Mouse (Mus musculus) kidney, postnatal 0 days (tissue): ENCODE results near the gene Tmem210. TPM values are rescaled to one million over a fixed set of nuclear protein-coding genes. Genes with fewer than 3 reads are reported as not detected.
A peak's percentile ranks its signal among the peaks of the same experiment; 100 is the strongest.

ENCODE experiments used
- ATAC-seq: fragments of 200-750 bp; cut with Nextera tagmentation; replicated peaks from 2 replicates; pipeline ENCODE4 v1.8.0; 2017; ENCODE audit warnings: low read depth, moderate number of reproducible peaks, moderate TSS enrichment, moderate library complexity; ENCODE audit not compliant: low FRiP score
- DNase-seq: peaks from one replicate; pipeline ENCODE4 v3.0.0-alpha.2; 2016; ENCODE audit warnings: low spot score
- H3K27ac ChIP-seq: fragments of 300-500 bp; sonication (generic); 2 replicates; pipeline ENCODE4 v1.5.1; 2014; ENCODE audit warnings: mild to moderate bottlenecking
- H3K27me3 ChIP-seq: fragments of 300-500 bp; sonication (generic); 2 replicates; pipeline ENCODE4 v1.6.1; 2014; ENCODE audit warnings: low read length, mixed read lengths; ENCODE audit not compliant: insufficient read depth
- H3K36me3 ChIP-seq: fragments of 300-500 bp; sonication (generic); 2 replicates; pipeline ENCODE4 v1.6.1; 2014; ENCODE audit warnings: low read length, mixed read lengths; ENCODE audit not compliant: insufficient read depth
- H3K4me1 ChIP-seq: fragments of 300-500 bp; sonication (generic); replicated peaks from 2 replicates; pipeline ENCODE4 v1.6.1; 2014; ENCODE audit warnings: antibody characterized with exemption, low read length, mixed read lengths; ENCODE audit not compliant: insufficient read depth
- H3K4me2 ChIP-seq: fragments of 300-500 bp; sonication (generic); 2 replicates; pipeline ENCODE4 v1.6.1; 2014; ENCODE audit warnings: mild to moderate bottlenecking, low read length, moderate library complexity, mixed read lengths
- H3K4me3 ChIP-seq: fragments of 300-500 bp; sonication (generic); replicated peaks from 2 replicates; pipeline ENCODE4 v1.5.1; 2014; ENCODE audit warnings: low read depth, low read length
- H3K9ac ChIP-seq: fragments of 300-500 bp; sonication (generic); 2 replicates; pipeline ENCODE4 v1.6.1; 2014; ENCODE audit warnings: low read depth, low read length
- H3K9me3 ChIP-seq: fragments of 300-500 bp; sonication (generic); replicated peaks from 2 replicates; pipeline ENCODE4 v1.6.1; 2016; ENCODE audit warnings: low read length, inconsistent platforms, mixed read lengths
- CTCF ChIP-seq: IDR thresholded peaks from 2 replicates; pipeline ENCODE4 v1.5.1; 2016; ENCODE audit warnings: antibody characterized with exemption, low read depth, mild to moderate bottlenecking, moderate library complexity
- WGBS: fragments of 180-500 bp; shearing (Covaris S2); extraction: QIAGEN DNeasy Blood & Tissue Kit; methylation state at CpG from one replicate; pipeline ENCODE4 v1.1.7; 2014; 5-methylcytosine and 5-hydroxymethylcytosine counted together
- polyA plus RNA-seq: library from polyadenylated mRNA; unstranded; fragments of >200 nt; fragmentation: Nextera tagmentation; extraction: Ambion mirVana; gene quantifications from 2 replicates; pipeline ENCODE4 v1.2.1, GENCODE M21; 2015

Gene Tmem210
- polyA plus RNA-seq, 1 experiment from 2014 or later, result not detected

DNA sequence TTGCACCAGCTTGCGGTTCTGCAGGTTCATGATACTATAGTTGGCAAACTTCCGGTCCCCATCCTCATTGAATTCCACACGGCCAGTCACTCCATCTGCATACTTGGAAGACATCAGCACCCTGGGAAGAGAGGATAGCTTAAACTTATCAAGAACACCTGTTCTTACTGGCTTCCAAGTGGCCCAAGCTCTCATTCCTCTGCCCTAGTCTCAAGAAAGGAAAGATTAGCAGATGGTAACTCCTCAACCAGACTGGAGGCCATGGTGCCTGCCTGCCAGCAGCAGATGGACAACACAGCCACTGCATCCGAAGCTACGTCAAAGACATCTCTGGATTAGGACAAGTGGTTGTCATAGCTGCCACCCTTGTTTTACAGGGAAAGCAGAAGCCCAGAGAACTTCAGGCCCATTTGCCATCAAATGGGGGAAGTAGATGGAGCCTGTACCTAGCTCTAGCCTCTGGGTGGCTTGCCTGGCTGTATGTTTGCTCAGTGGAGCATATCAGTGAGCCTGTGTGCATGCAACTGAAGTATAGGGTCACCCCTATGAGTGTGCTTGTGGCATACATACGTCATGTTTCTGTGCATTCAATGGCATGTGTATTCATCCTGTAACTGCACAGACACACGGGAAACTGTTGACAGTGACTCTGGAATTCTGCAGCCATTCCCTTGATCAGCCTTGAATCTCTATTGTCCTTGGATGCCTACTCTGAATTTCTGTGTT, 16.1 kb downstream of the Tmem210 start:
- no peaks in the 10 kb centered on the region for H3K9me3 ChIP-seq
- ATAC-seq (no peak), DNase-seq (no peak)
- H3K27me3 ChIP-seq, result peaks cover 5% of the 10 kb centered on the region; the same call in 1 of the 2 replicates
- no peaks in the 10 kb centered on the region for H3K36me3 ChIP-seq
- H3K4me2 ChIP-seq, result peak overlapping the region; percentile 64; the same call in 1 of the 2 replicates
- peak overlapping the region; percentile 24; the same call in 1 of the 2 replicates for H3K4me3 ChIP-seq
- H3K9ac ChIP-seq, result no peak overlapping the region
- peaks cover 3% of the 10 kb centered on the region; the same call in 1 of the 2 replicates for H3K4me1 ChIP-seq
- H3K27ac ChIP-seq, result no peak overlapping the region
- TF ChIP-seq CTCF, result no peak
- WGBS, result 69% methylated on average over 7 of the region's 7 CpGs

DNA sequence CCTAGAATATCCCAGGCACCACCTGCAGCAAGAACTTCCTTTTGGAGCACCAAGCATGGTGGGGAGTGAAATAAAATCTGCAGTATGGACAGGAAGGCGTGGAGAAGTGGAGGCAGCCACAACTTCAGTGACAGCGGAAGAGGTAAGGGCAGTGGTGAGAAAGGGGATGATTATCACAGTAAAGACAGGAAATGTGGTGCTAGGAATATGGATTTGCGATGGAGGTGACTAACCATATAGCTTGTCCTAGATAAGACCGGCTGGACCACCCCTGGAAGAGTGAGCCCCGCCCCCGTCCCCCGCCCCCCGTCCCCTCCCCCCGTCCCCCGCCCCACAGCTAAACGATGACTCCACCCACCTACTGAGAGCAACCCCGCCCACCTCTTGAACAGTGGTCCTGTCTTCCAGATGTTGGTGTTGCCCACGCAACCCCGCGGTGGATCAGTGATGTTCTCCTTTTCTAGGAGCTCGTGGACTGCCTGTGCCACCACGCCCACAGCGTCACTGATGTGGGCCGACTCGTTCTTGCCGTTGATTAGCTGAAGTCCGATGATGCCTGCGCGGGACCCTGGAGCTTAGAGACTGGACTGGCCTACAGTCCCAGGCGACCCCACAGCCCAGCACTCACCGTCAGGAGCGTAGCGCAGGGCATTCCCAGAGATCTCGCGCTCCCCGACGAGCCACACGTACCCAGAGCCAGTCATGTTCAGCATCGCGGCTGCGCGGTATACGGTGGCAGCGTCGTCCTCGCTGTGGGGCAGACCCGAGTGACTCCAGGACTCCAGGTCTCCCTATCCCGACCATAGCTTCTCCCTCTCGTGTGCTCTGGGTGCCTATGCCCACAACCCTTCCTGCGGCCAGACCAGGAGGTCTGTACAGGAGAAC, 17.0 kb downstream of the Tmem210 start:
- H3K4me3 ChIP-seq, result peak overlapping the region; percentile 24
- no peak for TF ChIP-seq CTCF
- DNase-seq (peak; percentile 45), ATAC-seq (0 out of 2 replicates have a peak, but pooled peaks have one; percentile 36)
- peaks cover 3% of the 10 kb centered on the region; the same call in 1 of the 2 replicates for H3K4me1 ChIP-seq
- H3K36me3 ChIP-seq, result no peaks in the 10 kb centered on the region
- H3K9me3 ChIP-seq, result no peaks in the 10 kb centered on the region
- no peak overlapping the region for H3K27ac ChIP-seq
- peaks cover 5% of the 10 kb centered on the region; the same call in 1 of the 2 replicates for H3K27me3 ChIP-seq
- WGBS, result 2% methylated on average over 45 of the region's 45 CpGs
- peak overlapping the region; percentile 64 for H3K4me2 ChIP-seq
- no peak overlapping the region for H3K9ac ChIP-seq

DNA sequence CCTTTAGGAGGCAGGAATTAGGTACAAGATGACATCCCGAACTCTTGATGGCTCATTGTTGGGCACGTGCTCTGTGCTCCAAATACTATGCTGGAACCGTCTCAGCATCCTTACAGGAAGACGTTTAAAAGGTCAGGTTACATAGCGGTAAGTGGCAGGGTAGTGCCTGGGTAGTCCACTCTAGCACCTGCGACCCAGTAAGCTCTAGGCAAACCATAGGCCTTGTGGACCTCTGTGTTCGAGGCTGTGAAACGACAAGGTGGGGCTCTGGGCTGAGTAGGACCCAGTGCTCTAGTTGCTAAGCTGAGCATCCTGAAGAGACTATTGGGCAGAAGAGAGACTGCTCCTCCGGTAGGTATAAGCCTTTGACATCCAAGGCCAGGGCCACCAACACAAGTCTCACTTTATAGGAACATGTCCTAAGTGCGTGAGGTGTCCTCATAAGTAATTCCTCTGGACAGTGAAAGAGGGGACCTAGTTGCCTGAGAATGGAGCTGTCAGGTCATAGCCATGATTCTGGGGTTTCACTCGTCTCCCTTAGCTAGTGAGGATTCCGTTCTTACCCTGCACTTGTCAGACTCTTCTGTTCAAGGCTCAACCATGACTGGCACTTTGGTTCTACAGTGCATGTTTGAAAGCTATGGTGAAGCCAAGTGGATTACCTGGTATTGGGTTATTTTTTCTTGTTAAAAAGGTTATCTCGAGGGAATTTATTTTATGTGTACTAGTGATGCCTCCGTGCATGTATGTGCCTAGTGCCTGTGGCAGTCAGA, 17.8 kb downstream of the Tmem210 start:
- DNase-seq (no peak), ATAC-seq (no peak)
- peaks cover 3% of the 10 kb centered on the region; the same call in 1 of the 2 replicates for H3K4me1 ChIP-seq
- H3K27ac ChIP-seq, result no peak overlapping the region
- no peak overlapping the region for H3K4me3 ChIP-seq
- peak overlapping the region; percentile 64 for H3K4me2 ChIP-seq
- no peak overlapping the region for H3K9ac ChIP-seq
- no peaks in the 10 kb centered on the region for H3K36me3 ChIP-seq
- TF ChIP-seq CTCF, result no peak
- no peaks in the 10 kb centered on the region for H3K9me3 ChIP-seq
- 50% methylated on average over 14 of the region's 14 CpGs for WGBS
- peaks cover 13% of the 10 kb centered on the region for H3K27me3 ChIP-seq

DNA sequence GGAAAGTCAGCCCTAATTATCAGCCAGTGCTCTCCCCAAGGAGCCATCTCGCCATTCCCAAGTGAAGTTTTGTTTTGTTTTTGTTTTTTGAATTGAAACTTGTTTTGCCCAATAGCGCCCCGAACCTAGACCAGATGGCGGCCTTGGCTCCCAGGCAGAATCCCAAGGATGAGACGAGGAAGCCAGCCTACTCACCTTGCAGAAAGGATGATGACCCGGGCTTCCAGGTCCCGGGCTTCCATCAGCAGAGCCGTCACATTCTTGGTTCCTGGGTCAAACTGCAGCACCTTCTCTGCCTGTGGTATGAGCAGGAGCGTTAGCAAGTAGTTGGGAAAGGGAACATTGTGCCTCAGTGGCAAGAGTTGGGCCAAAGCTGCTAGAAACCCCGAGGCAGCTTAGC, 22.2 kb downstream of the Tmem210 start:
- no peaks in the 10 kb centered on the region for H3K9me3 ChIP-seq
- ATAC-seq, result no peak
- no peak overlapping the region for H3K4me2 ChIP-seq
- no peak for DNase-seq
- H3K9ac ChIP-seq, result no peak overlapping the region
- 59% methylated on average over 10 of the region's 10 CpGs for WGBS
- peaks cover 33% of the 10 kb centered on the region for H3K27me3 ChIP-seq
- TF ChIP-seq CTCF, result no peak
- H3K27ac ChIP-seq, result no peak overlapping the region
- H3K4me3 ChIP-seq, result no peak overlapping the region
- H3K4me1 ChIP-seq, result peaks cover 2% of the 10 kb centered on the region; the same call in 1 of the 2 replicates
- no peaks in the 10 kb centered on the region for H3K36me3 ChIP-seq

DNA sequence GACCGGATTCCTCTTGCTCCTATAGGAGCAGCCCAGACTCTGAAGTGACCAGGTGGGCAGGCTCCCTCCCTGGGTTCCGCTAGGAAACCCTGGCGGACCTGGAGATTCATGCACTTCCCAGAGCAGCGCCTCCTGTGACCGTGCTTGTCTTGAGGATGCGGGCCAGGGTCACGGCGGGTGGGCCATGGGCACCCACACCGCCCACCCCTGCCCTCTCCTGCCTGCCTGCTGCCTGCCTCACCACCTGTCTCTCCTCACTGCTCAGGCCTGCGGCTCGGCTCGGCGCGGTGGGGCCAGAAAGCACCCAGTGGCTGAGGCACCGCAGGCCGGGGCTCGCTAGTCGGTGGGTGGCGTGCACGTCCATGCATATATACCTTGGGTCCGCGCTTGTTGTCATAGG, 23.0 kb downstream of the Tmem210 start:
- no peak overlapping the region for H3K27ac ChIP-seq
- H3K9ac ChIP-seq, result no peak overlapping the region
- WGBS, result 1% methylated on average over 22 of the region's 22 CpGs
- H3K4me1 ChIP-seq, result no peaks in the 10 kb centered on the region
- peaks cover 33% of the 10 kb centered on the region for H3K27me3 ChIP-seq
- ATAC-seq (no peak), DNase-seq (no peak)
- TF ChIP-seq CTCF, result no peak
- H3K9me3 ChIP-seq, result no peaks in the 10 kb centered on the region
- H3K4me3 ChIP-seq, result no peak overlapping the region
- H3K4me2 ChIP-seq, result 0 out of 2 replicates have a peak overlapping the region, but pooled peaks have one; percentile 25
- no peaks in the 10 kb centered on the region for H3K36me3 ChIP-seq
